Mouse (Mus musculus) ES-Bruce4 (cell line): ENCODE results near the gene Rab3a.

ENCODE experiments used
- CTCF ChIP-seq: IDR thresholded peaks from one replicate; pipeline ENCODE4 v1.8.1; 2011; ENCODE audit warnings: low read depth, low read length
- EP300 ChIP-seq: IDR thresholded peaks from 2 replicates; pipeline ENCODE4 v1.6.1; 2011; ENCODE audit warnings: low read depth, low read length; ENCODE audit not compliant: insufficient read depth
- POLR2A ChIP-seq: IDR thresholded peaks from one replicate; pipeline ENCODE4 v1.8.1; 2011; ENCODE audit warnings: low read length; ENCODE audit not compliant: insufficient read depth

DNA sequence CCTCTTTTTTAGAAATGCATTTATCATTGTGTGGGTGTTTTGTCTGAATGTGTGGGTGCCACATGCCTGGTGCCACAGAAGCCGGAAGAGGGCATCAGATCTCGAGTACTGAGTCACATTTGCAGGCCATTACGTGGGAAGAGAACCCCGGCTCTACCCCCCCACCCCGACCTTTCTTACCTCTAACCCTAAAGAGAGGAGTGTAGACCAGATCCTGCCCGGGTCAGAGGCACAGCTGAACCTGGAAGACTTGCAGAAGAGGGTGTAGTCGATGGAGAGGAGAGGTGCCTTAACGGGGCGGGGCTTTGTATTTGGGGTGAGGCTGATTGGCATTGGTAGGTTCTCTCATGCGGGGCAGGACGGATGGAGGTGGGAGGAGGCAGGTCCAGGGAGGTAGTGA, 9.7 kb upstream of the Rab3a start:
- no peak for TF ChIP-seq EP300
- TF ChIP-seq CTCF, result no peak
- TF ChIP-seq POLR2A, result no peak
